Mouse (Mus musculus): ENCODE measurements around the gene Actr3.

DNA sequence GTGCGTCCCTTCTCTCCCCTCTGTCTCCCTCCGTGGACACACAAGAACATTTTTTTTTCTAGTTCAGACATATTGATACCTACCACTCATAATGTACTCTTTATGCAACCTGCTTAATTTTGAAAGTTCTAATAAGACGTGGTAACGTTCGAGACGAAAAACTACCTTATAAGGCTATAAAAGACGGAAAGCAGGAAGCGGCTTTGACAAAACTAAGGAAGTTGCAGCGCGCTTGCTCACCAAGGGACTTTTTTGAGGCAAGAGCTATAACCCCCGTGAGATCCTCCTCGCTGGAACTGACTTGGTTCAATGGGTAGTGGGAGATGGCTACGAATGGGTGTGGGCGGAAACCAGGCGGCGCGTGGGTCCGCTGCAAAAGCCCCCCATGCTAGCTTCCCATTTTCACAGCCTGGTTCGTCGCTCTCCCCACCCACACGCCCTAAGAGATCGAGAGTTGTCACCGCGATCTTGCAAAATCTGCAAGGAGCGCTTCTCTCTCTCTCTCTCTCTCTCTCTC is 984 bp downstream of the Actr3 start:
- TF ChIP-seq CTCF (IDR thresholded peaks at IDR 0.05; ENCODE audit: insufficient read depth, low read depth, low read length): no peak
- no peak for TF ChIP-seq POLR2A (IDR thresholded peaks at IDR 0.05; ENCODE audit: insufficient read depth, low read depth, low read length)
